Mouse (Mus musculus) liver, adult 2 months (tissue): ENCODE measurements at regions not wholly inside any gene's neighbourhood (a gene's known extent, or its start where the extent isn't known, plus 50 kb on each side); places are given as distances from the start of the nearest gene placed in this dataset.

Source experiments
- CTCF ChIP-seq: fragments of 200-500 bp; IDR thresholded peaks from 2 replicates; pipeline ENCODE4 v1.5.1; 2011; ENCODE audit warnings: low read depth, low read length, control low read depth
- POLR2A ChIP-seq: fragments of 200-500 bp; IDR thresholded peaks from 2 replicates; pipeline ENCODE4 v1.6.1; 2011; ENCODE audit warnings: low read length, control low read depth; ENCODE audit not compliant: insufficient read depth; ENCODE audit errors: extremely low read depth

DNA sequence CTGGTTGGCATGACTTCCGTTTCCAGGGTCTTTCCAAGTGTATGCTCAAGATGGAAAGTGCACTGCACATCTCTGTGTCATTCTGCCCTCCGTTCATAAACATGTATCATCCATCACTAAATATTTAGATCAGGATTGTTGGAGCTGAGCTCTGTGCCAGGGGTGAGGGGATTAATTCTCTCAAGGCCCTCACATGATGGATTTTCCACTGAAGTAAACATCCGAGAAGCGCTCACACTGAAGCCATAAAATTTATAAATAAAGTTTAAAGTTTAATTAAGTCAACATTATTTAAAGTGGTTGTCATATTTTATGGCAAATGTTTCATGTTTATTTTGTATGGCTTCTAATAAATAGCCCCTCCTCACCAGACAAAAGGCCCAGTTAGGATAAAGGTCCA, 190.7 kb upstream of the Tcf21 start:
- TF ChIP-seq CTCF (no peak), POLR2A (no peak)
